Mouse (Mus musculus): ENCODE measurements at regions not wholly inside any gene's neighbourhood (a gene's known extent, or its start where the extent isn't known, plus 50 kb on each side); places are given as distances from the start of the nearest gene placed in this dataset.

DNA sequence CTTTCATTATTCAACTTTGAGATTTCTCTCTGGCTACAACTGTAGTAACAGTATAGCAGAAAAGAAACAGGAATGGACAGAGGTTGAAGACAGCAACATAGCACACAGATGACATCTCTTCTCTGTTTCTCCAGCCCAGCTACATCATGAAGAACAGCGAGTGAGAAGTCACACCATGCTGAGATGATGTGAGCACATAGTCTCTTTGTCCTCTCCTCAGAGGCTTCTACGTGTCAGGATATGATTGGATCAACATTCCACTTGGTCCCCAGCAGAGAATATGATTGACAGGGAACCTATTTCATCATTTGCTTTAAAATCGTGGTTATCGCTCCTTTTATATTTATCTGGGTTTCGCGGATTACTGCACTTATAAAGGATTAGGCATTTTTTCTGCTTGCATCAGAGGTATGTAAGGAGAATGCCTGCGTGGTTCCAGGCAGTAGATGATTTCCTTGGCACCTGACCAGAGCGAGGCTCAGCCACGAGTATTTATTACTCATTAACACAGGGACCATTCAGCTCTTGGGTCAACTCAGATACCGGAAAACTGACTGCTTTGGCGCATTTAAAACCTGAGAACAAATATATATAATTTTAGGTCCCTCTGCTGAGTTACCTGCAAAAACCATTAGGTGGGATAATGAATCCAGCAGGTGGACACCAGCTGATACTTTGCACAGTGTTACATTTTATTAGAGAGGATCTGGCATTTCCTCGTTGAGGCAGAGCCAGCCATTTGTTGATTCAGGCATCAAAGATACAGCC, 237.9 kb upstream of the Gm5148 start:
- no peak for DNase-seq

DNA sequence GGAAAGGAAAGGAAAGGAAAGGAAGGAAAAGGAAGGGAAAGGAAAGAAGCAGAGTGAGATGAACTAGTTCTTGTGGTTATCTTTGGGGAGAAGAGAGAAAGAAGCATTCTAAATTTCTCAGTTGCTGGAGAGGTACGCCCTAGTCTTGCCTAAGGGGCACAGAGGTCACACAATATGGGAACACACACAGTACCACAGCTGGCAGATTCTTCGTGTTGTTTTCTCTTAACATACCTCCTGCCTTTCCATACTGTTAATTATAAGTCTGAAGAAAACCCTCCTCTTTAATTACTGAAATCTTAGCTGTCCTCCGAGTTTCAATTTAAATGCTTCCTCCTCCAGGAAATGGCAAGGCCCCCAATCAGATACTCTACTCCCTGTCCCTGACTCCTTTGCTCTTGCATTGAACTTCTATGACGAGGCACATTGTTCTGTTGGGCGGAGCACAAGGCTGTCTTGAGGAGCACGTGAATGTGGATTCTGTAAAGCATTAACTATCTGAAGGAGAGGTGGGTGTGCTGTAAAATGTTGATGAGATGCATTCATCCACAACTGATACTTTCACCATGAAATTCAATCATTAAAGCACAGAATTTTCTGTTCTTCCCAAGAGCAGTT, 234.2 kb upstream of the Gm5148 start:
- DNase-seq = no peak

DNA sequence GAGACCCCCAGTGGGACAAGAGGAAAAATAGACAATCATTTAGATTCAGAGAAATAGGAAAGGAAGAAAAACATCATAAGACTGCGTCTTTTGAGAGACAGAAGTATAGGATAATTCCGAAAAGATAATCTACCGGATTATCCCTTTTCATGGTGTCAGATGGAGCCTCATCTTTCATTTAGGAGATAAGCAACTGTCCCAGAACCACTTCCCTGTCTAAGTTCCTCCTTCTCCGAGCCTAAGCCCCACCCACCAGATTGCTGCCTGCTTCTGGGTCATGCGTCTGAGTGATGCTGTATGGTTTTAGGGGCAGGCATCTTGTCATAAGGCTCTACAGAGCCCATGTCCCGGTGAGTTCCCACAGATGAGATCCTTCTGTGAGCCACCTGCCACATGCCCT, 232.3 kb upstream of the Gm5148 start:
- DNase-seq = no peak

DNA sequence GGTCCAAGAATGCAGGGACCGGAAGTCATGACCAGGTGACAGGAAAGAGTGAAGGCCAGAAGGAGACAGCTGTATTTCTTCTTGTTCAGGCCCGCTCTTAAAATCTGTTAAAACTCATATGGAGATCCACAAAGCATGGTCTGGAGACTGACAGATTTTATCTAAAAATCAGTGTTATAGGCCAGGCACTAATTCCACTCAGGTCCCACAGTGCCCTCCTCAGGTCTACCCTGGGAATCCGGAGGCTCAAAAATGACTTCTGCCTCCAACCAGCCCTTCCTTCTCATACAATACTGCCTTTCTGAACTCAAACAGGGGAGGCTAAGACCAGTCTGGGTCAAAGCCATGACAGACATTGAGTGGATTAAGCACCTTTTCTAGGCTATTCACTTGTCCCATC, 228.6 kb upstream of the Gm5148 start:
- DNase-seq = peak; percentile 25 to 29

DNA sequence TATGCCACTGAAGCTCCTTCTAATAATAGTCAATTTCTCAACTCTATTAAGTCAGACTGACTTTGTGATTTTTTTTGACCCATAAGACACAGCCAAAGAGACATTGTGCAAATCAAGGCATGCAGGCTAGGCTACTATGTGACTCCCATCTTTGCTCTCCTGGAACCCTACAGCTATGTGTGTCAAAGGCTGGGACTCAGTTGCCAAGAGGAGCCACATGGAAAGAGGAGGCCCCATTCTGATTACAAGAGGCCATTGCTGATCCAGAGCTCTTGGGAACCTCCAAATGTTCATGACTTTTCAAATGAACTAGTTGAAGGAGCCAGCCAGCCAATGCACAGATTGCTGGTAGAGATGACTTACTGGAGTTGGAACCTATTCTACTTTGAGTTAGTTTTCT, 228.0 kb upstream of the Gm5148 start:
- DNase-seq = no peak

DNA sequence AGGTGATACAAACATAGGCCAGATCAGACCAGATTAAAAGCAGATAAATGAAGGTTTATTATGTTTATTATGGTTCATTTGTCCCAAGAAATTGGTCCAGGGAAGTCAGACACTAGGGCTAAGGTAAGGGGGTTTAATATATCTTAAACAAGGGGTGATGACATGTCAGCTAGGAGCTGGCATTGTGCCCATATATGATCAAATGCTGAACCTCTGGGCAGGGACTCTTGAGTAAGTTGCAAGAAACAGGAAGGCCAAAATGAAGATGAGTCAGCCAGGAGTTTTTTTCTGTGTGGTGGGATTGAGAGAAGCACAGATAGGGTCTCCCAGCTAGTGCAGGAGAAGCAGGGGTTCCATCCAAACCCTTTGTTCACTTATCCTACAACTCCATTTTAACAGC, 219.4 kb upstream of the Gm5148 start:
- DNase-seq = no peak

DNA sequence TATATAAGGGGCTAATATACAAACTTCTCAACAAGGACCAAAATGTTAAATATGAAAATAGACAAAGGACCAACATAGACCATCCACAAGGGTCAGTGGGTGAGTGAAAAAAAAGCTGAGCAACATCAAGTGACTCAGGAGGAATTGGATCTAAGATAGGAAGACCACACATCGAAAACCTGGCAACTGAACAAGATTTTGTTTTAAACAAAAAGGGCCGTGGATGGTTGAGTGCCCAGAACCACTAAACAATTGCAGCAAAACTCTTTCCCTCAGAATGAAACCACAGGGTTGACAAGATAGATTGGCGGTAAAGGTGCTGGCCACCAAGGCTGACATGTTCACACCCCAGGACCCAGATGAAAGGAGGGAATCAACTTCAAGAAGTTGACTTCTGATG, 215.7 kb upstream of the Gm5148 start:
- DNase-seq = no peak

DNA sequence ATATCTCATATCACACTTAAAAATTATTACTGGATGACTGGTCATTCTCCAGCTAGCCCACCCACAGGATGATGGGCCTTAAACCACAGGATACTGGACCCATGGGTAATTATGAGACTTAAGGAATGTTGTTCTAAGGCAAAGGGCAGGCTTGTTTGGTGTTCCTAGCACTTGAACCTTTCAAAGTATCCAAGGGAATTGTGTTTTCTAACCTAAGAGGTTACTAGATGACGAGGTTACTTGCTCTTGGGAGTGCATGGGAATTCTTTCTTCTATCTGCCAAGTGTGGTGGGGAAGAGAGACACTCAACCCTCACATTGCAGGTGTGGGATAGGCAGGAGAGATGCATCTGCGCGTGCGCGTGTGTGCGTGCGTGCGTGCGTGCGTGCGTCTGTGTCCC, 214.6 kb upstream of the Gm5148 start:
- no peak for DNase-seq

DNA sequence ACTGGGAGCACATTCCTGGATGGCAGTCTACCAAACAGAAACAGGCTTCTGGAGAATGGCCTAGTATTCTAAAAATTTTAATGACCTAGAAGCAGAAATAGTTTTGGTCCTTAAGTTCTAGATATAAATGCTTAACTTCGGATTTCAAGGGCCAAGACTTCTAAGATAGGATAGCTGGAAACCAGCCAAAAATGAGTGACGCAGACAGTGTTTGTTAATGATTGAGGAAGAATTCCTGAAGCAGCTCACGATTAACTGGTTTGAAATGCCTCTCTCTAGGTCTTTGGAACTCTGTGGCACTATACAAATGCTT, 213.9 kb upstream of the Gm5148 start:
- no peak for DNase-seq

DNA sequence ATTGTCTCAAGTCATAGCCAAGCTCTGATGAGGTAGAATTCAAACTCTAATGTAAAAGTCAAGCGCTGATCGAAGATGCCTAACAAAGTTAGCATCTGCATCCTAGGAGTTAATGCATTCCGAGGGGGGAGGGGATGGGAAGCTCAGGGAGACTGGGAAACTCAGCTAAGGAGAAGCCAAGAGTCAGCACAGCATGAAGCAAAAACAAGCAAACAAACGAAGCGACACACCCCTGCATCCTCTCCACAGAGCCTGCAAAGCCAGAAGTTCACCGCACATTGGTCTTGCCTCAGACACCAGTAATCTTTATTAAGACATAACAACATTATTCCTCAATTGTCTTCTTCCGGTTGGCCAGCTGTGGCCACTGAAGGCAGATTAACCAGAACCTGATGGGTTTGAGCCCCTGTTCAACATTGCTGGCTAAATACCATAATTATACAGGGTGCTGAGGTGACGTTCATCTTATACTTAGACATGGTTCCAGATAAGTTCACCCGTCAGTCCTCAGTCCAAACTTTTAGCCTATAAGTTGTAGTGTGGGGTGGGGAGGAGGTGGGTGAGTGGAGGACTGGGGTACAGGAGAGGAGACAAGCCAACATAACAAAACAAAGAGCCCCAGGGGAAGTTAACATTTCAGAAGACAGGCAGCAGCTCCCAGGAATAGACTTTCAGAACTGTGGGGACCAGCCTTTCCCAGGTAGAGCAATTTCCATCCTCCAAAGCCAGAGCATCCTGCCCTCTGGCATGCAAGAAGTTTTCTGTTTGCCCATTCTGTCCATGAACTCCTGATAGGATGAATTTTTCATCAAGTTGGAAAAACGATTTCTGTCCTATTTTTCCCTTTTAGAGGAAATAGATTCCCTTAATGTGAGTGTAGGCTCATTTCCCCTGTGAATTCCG, 213.3 kb upstream of the Gm5148 start:
- DNase-seq = no peak

DNA sequence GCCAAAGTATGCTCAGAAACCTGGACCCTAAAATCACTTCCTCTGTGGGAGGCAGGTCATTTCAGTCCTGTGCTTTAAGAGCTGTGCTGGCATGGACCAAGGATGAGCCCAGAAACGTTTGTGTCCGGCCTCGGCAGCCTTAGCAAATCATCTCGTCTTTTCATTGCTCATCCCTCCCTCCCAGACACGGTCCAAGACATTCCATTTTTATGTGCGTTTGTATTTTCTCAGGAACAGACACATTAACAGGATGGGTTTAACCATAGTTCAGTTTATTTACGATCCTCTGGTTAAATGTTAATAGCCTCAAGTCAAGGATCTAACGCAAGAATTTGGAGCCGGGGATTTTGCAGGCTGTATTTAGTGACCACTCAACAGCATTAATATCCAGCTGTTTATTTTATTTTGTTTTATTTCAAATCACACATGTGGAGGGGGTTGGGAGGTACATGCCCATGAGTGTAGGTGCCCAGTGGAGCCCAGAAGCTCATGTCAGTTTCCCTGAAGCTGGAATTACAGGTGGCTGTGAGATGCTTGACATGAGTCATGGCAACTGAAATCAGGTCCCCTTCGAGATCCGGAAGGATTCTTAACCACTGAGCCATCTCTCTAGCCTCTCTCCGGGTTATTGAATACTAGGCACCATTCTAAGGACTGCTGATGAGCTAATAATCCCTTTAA, 212.1 kb upstream of the Gm5148 start:
- DNase-seq = no peak

DNA sequence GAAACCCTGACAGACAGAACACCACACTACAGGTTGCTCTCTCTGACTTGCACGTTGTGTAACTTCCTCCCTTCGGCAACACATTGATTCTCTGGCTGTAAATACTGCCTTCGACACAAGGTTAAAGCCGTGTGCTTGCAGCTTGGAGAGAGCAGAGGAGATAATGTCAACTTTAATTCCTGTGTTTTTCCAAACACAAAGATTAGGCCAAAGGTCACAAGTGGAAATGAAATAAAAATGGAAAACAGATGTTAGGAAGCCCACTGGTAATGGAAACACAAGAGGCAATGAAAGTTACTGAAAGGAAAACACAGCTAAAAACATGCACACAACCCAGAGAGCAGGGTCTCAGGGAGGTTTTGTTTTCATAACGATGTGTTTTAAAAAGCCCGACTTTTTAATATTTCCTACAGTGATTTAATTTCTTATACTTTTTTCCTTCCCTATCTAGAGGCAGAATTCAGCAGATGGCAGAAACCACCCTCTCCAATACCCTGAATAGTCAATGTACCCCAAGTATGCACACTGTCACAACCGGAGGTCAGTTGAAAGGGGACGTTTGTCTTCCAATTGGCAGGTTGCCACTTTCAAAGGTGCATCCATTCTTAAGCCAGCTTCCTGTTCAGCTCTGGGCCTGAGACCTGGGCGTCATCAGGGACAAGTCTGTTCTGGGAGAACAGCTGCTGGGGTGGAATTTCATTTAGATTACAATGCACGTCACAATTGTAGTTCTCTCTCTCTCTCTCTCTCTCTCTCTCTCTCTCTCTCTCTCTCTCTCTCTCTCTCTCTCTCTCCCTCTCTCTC, 210.8 kb upstream of the Gm5148 start:
- no peak for DNase-seq

DNA sequence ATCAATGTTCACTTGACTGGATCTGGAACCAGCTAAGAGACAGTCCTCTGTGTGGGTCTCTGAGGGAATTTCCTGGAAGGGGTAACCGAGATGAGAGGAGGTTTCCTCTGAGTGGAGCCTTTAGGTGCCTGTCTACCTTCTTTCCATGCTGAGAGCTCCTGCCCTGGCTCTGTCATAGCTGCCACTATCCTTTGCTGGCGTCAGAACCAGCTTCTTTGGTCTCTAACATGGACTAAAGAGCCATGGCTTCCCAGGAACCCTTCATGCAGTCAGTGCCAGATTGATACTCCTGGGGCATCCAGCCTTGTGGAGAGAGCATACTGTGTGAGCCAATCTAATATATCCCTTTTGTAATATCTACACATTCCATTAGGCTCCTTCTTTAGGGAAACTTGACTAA, 209.9 kb upstream of the Gm5148 start:
- no peak for DNase-seq

DNA sequence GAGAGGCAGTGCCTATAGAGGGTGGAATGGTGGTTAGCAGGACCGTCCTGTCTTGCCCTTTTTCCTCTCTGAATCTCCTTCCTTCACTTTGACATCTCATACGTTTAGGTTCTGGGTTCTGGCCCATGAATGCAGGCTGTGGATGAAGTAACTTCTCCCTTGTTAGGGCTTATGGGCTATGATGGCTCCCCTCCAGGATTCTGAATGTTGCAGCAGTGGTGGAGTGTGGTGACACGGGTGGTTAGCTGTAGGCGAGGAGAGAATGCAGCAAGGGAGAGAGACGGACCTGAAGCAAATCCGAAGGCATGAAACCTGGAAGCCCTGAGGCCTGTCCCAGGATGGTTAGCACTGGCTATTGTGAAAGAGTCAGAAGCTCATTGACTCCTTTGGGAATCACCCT, 204.4 kb upstream of the Gm5148 start:
- DNase-seq = no peak

DNA sequence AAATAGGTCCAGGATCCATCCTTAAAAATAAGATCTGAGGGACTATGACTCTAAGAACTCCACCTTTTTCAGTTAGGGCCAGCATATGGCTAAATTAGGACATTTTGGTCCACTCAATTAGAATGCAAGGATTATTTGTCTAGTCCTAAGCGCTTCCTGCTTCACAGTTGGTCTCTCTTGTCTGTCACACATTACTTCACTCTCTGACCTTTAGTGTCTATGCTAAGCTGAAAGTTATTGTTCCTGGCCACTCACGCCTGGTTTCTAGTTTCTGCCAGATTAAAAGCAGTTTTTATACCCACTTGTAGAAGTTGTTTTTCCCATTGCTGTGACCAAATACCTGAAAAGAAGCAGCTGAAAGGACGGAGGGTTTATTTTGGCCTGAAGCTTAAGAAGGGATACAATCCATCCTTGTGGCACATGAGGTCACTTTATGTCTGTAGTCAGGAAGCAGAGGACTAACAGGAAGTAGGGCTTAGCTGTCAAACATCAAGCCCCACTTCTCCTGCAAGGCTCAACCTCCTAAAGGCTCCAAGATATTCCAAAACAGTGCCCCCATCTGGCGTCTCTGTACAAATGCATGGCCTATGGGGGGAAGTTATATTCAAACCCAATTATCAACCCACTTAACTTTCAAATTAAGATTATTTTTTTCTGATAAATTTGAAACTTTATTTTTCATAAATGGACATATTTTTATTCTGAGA, 195.3 kb upstream of the Gm5148 start:
- DNase-seq = no peak

DNA sequence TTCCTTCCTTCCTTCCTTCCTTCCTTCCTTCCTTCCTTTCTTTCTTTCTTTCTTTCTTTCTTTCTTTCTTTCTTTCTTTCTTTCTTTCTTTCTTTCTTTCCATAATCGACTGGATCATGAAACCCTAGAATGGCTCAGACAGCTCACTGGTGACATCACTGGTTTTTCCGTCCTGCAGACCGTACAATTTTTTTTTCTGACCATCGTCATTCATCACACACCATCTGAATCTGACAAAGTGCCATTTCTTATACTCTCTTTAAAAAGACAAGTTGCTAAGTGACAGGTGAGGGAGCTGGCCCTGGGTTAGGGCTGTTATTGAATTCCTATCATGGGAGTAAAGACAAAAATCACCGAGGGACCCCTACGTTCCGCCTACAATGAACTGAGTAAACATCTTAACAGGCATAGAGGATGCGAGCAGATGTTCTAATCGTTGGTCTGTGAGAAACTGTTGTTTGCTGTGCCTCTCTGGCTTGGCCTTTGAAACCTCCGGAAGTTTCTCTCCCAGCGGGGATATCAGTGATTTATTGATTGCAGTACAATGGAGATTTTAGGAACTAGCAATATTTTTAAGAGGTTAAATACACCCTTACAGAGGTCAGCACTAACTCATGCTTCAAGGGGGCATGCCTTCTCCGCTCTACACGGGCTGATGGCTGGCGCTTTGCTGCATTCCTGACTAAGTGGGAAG, 192.6 kb upstream of the Gm5148 start:
- no peak for DNase-seq

DNA sequence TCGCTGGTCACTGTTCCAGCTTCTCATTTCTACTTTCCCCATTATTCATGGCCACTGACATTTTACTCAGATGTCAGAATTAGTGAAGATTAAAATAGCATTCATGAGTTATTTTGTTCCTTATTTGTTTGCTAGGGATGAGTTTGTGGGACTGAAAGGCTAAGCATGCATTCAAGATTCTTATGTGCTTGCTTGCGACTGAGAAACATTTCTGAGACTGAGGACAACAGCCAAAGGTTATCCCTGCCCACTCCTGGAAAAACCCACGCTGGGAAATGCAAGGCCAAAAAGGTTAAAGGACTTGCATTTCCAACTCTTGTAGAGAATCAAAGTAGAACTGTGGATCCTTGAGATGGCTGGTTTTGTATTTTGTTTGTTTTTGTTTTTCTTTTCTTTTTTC, 192.0 kb upstream of the Gm5148 start:
- DNase-seq = no peak

DNA sequence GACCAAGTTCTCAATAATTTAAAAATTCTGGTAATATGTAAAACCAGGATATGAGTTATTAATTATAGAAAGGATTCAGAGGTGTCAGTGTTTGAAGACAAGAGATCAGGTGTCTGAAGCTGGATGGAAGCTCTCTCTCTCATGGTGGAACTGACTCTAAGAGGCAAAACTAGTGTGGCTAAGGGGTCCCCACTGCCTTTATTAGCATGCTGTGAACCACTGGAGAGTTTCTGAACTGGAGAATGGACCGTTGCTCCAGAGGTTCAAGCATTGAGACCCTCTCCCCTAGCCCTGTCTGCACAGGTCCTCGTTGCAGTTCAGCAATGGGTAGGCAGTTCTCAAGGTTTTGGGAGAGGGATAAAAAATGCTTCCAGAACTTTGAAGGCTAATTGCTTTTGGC, 191.4 kb upstream of the Gm5148 start:
- DNase-seq = no peak

DNA sequence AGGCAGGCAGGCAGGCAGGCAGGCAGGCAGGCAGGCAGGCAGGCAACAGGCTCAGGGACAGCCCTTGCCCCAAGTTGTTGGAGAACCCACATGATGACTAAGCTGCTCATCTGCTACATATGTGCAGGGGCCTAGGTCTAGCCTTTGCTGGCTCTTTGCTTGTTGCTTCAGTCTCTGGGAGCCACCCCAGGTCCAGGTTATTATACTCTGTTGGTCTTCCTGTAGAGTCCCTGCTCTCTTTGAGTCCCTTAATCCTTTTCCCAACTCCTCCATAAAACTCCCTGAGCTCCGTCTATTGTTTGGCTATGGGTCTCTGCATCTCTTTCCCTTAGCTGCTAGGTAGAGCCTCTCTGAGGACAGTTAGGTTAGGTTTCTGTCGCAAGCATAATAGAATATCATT, 189.8 kb upstream of the Gm5148 start:
- DNase-seq = no peak

DNA sequence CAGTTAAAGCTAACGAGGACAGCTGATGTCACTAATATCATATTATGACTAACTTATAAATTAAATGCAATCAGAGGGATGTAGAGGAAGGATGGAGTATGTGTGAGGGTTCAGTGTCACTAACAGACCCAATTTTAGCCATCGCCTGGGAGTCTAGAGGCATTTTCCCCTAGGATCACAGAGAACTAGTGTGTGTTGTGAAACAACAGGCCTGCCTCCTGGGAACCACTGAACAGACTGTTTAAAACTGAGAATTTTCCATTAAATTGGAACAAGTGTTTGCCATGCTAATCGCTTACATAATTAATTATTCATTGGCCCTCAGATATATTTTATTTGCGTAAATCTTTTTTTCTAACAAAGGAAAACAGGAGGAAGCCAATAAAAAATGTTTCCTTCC, 185.5 kb upstream of the Gm5148 start:
- no peak for DNase-seq

DNA sequence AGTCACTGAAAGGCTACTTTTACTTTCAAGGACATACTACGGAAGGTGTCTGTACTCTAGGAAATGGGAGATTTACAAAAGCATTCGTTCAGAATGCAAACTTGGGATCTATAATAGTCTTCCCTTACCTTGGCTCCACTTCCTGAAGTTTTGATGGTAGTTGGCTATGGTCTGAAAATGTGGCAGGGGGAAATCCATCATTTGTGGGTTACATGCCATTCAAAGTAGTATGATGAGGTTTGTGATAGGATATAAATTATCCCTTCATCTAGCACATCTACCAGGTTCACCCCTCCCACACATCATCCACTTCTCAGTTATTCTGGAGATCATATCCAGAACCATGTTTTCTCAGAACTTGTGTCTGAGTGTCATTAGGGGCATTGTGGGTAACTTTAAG, 184.7 kb upstream of the Gm5148 start:
- no peak for DNase-seq

Data from cerebellum, postnatal 36 days (tissue).